Mouse (Mus musculus) cerebellum, adult 2 months (tissue): ENCODE data around the gene Kif11. TPM values are rescaled to one million over a fixed set of nuclear protein-coding genes. Genes with fewer than 3 reads are reported as not detected.

ENCODE experiments used
- DNase-seq, 2 experiments: peaks; one replicate each; pipeline ENCODE4 v3.0.0; 2021
- H3K27ac ChIP-seq: fragments of 200-500 bp; 2 replicates; pipeline ENCODE4 v1.5.1; 2012; ENCODE audit warnings: low read length, control low read depth, inconsistent platforms; ENCODE audit not compliant: insufficient read depth
- H3K27me3 ChIP-seq: fragments of 200-500 bp; 2 replicates; pipeline ENCODE4 v1.6.1; 2012; ENCODE audit warnings: inconsistent platforms, mild to moderate bottlenecking, low read length, moderate library complexity; ENCODE audit not compliant: control insufficient read depth, insufficient read depth
- H3K4me1 ChIP-seq: fragments of 200-500 bp; 2 replicates; pipeline ENCODE4 v1.6.1; 2011; ENCODE audit warnings: low read length; ENCODE audit not compliant: control insufficient read depth, insufficient read depth
- H3K4me3 ChIP-seq: fragments of 200-500 bp; replicated peaks from 2 replicates; pipeline ENCODE3; 2011; ENCODE audit warnings: mild to moderate bottlenecking, low read depth, low read length, control low read depth; ENCODE audit not compliant: insufficient read depth
- CTCF ChIP-seq: fragments of 200-500 bp; IDR thresholded peaks from 2 replicates; pipeline ENCODE4 v1.5.1; 2011; ENCODE audit warnings: low read depth, mild to moderate bottlenecking, control low read depth, low read length, moderate library complexity, borderline replicate concordance; ENCODE audit not compliant: insufficient read depth
- POLR2A ChIP-seq: fragments of 200-500 bp; IDR thresholded peaks from 2 replicates; pipeline ENCODE4 v1.6.1; 2011; ENCODE audit warnings: low read length, control low read depth, borderline replicate concordance; ENCODE audit not compliant: insufficient read depth
- WGBS: fragments of 180-500 bp; shearing (Covaris S2); methylation state at CpG from one replicate; pipeline ENCODE4 v1.1.7; 2018; 5-methylcytosine and 5-hydroxymethylcytosine counted together
- polyA plus RNA-seq: library from polyadenylated mRNA; depleted of rRNA; stranded (reverse); fragments of >200 nt; gene quantifications from 2 replicates; pipeline ENCODE4 v1.2.3, GENCODE M21; 2012

Kif11 gene
- polyA plus RNA-seq, 1 experiment, result 0.49 TPM

DNA sequence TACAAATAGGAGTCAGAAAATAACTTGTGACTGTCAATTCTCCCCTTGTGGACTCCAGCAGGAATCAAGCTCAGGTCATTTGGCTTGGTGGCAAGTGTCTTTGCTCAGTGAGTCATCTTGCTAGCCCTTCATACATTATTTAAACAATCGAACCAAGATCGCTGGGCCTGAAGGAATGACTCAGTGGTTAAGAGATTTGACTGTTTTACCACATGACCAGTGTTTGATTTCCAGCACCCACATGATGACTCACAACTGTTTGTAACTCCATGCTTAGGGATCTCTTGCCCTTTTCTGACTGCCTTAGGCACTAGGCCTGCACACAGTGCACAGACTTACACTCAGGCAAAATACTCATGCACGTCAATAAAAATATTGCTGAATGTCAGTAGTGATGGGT, 15.7 kb downstream of the Kif11 start:
- Histone ChIP-seq H3K27me3 (no peaks in the 10 kb centered on the region), H3K4me1 (no peaks in the 10 kb centered on the region), H3K27ac (no peak overlapping the region), H3K4me3 (no peak overlapping the region)
- no peak for TF ChIP-seq POLR2A
- no peak for TF ChIP-seq CTCF
- DNase-seq, result no peak
- 96% methylated on average over 3 of the region's 3 CpGs for WGBS

DNA sequence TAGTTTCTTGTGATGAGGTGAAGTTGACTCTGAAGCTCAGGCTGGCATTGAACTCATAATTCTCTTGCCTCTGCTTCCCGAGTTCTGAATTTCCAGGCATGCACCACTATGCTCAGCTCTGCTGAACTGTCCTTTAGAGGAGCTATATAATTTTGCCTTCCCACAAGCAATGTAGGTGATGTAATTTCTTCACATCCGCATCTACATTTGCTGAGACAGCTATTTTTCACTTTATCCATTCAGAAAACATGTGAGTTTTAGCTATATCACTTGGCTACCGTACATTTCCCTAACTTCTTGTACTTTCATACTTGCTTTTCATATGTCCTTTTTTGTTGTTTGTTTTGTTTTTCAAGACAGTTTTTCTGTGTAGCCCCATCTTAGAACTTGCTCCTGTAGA, 20.1 kb downstream of the Kif11 start:
- 95% methylated on average over 3 of the region's 3 CpGs for WGBS
- TF ChIP-seq CTCF (no peak), POLR2A (no peak)
- Histone ChIP-seq H3K27ac (no peak overlapping the region), H3K4me3 (no peak overlapping the region), H3K4me1 (no peaks in the 10 kb centered on the region), H3K27me3 (no peaks in the 10 kb centered on the region)
- DNase-seq, result no peak

DNA sequence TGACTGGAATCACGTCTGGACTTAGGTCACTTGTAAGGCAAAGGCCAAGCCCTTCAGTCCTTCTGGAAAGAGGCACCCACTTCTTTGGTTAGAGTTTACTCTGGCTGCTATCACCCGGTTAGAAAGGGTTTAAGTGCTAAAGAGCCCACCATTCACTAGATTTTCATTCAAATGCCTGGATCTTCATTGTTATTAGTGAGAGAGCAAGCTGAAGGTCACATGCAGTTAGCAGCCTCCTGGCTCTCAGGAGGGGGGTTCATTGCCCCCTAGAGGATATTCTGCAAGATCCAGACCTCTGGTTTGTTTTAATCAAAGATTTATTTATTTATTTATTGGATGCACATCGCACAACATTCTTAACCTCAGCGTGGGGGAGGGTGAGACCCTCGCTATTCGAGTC, 24.7 kb downstream of the Kif11 start:
- H3K27ac ChIP-seq, result no peak overlapping the region
- no peak for TF ChIP-seq CTCF
- no peak for TF ChIP-seq POLR2A
- no peaks in the 10 kb centered on the region for H3K27me3 ChIP-seq
- WGBS, result 84% methylated on average over 6 of the region's 6 CpGs
- H3K4me1 ChIP-seq, result no peaks in the 10 kb centered on the region
- H3K4me3 ChIP-seq, result no peak overlapping the region
- no peak for DNase-seq

DNA sequence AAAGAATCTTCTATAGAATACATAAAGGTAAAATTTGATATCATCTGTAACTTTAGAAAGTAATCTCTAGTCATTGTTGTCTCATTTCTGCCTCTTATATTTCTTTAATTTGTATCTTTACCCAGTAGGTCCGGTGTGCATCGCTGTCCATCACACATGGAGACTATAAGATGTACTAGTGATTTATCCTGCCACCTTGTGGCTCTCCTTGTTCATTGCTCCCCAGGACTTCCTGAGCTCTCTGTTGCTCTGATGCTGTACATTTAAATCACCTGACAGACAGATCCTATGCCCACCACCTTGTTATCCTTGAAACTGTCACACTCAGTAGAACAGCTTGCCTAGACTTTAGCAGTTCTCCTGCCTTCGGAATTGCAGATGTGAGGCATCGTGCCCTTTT, 42.1 kb downstream of the Kif11 start:
- peak; percentile 15 to 17 for DNase-seq
- no peak overlapping the region for H3K27ac ChIP-seq
- 78% methylated on average over 4 of the region's 4 CpGs for WGBS
- H3K4me3 ChIP-seq, result no peak overlapping the region
- no peaks in the 10 kb centered on the region for H3K4me1 ChIP-seq
- TF ChIP-seq POLR2A (no peak), CTCF (peak; percentile 46; the same call in 1 of the 2 replicates)
- H3K27me3 ChIP-seq, result no peaks in the 10 kb centered on the region

DNA sequence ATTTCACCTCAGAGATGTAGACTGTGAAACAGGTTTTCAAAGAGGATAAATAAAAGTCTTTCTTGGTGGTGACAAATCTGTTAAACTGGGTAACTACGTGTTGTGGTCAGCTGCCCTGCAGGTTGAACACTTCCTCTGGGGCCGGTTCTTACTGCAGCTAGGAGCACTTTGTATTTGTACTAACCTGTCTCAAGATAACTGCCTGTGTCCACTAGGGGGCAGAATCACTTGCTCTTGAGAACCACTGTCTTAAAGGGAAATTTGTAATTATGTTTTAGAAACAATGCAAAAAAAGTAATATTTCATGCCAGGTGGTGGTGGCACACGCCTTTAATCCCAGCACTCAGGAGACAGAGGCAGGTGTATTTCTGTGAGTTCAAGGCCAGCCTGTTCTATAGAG, 43.4 kb downstream of the Kif11 start:
- Histone ChIP-seq H3K4me3 (no peak overlapping the region), H3K27me3 (no peaks in the 10 kb centered on the region), H3K4me1 (no peaks in the 10 kb centered on the region), H3K27ac (no peak overlapping the region)
- WGBS, result 41% methylated on average over 3 of the region's 3 CpGs
- peak; percentile 13 to 20 for DNase-seq
- TF ChIP-seq CTCF (no peak; the same call in 1 of the 2 replicates), POLR2A (no peak)

DNA sequence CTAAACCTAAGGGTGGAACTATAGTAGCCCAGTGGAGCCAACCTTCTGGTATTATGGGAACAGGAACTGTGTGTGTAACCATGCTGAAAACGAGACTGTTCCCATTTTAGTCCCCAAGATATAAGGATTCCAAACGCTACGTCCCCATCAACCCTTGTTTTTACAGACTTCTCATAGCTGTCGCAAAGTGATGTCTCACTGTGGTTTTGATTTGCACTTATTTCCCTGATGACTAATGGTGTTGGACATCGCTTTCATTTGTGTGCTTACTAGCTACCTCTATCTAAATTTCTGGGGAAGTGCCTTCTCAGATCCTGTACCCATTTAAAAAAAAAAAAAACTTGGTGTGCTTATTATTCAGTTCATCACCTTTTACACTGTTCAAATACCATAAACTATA, 52.4 kb downstream of the Kif11 start:
- H3K4me3 ChIP-seq, result no peak overlapping the region
- H3K27ac ChIP-seq, result no peak overlapping the region
- no peak for DNase-seq
- no peaks in the 10 kb centered on the region; the same call in 1 of the 2 replicates for H3K27me3 ChIP-seq
- H3K4me1 ChIP-seq, result no peaks in the 10 kb centered on the region
- TF ChIP-seq CTCF (no peak), POLR2A (no peak)
- 73% methylated on average over 5 of the region's 5 CpGs for whole genome bisulfite sequencing

DNA sequence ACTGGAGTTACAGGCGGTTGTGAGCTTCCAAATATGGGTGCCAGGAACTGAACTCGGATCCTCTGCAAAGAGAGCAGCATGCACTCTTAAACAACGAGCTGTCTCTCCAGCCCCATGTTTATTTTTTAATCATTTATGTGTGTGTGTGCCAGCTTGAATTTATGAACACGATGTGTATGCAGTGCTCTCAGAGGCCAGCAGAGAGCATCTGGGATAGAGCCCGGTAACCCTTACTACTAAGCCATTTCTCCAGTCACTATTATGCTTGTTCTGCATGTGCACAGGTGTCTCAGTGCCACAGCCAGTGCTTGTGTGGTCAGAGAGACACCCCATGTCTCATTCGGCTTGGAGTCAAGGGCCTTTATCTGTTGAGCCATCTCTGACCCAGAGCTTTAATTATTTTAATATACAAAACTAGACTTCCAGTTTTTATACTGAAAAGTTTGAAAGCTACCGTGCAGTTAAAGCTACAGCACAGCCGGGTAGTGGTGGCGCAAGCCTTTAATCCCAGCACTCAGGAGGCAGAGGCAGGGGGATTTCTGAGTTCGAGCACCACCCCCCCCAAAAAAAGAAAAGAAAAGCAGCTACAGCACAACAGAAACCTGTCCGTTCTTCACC, 55.0 kb downstream of the Kif11 start:
- WGBS, result 87% methylated on average over 11 of the region's 11 CpGs
- TF ChIP-seq POLR2A (no peak), CTCF (no peak)
- Histone ChIP-seq H3K4me1 (no peaks in the 10 kb centered on the region), H3K27me3 (peaks cover 10% of the 10 kb centered on the region; the same call in 1 of the 2 replicates), H3K27ac (no peak overlapping the region), H3K4me3 (no peak overlapping the region)
- no peak for DNase-seq

DNA sequence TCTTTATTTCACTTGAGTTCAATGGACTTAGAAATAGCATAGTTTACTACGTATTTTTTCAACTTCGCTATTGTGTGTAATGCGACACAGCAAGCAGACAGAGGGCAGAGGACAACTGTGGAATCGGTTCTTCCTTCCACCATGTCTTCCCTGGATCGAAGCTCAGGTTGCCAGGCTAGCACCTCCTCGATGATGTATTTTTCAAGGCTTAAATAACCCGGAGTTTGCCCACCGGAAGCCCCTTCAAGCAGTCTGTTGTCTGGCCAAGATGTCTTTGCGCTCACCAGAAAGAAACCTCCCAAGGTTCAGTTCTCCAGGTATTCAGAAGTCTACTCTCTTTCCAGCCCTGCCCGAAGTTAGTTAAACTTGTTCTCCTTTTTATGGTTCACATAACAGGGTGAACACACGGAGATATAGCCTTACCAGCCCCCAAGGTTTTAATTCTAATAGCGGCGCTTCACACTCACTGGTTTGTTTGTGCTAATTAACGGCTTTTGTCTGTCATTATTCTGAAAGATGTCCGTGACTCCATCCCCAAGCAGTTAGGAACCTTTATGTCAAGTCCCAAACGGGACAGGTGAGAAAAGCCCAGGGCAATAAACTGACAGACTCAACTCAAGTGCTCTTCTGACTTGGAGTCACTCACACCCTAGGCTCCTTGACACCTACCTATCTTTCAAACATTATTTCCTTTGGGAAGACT, 56.8 kb downstream of the Kif11 start:
- Histone ChIP-seq H3K27me3 (peaks cover 10% of the 10 kb centered on the region; the same call in 1 of the 2 replicates), H3K4me1 (no peaks in the 10 kb centered on the region), H3K27ac (no peak overlapping the region), H3K4me3 (no peak overlapping the region)
- WGBS, result 21% methylated on average over 16 of the region's 16 CpGs
- TF ChIP-seq CTCF, result no peak
- no peak for TF ChIP-seq POLR2A
- no peak for DNase-seq
